Mouse (Mus musculus) hindbrain, embryonic 15.5 days (tissue): Measurements from ENCODE around the gene Cnot2. TPM values are rescaled to one million over a fixed set of nuclear protein-coding genes. Genes with fewer than 3 reads are reported as not detected.
"Not testable (repeated sequence)": the region's sequence is repeated elsewhere in the genome, so short reads cannot be mapped to it uniquely, and the experiment has no call there.

Experiments used
- ATAC-seq: fragments of 200-750 bp; cut with Nextera tagmentation; 2 replicates; pipeline ENCODE4 v1.8.0; 2017; ENCODE audit warnings: low read depth, moderate number of reproducible peaks, moderate TSS enrichment; ENCODE audit not compliant: low FRiP score
- H3K27ac ChIP-seq: fragments of 300-500 bp; sonication (generic); replicated peaks from 2 replicates; pipeline ENCODE4 v1.5.1; 2015; ENCODE audit warnings: mild to moderate bottlenecking, inconsistent platforms
- H3K27me3 ChIP-seq: fragments of 300-500 bp; sonication (generic); 2 replicates; pipeline ENCODE4 v1.6.1; 2015; ENCODE audit warnings: control low read depth, inconsistent platforms
- H3K36me3 ChIP-seq: fragments of 300-500 bp; sonication (generic); 2 replicates; pipeline ENCODE4 v1.6.1; 2015; ENCODE audit warnings: control low read depth, inconsistent platforms
- H3K4me1 ChIP-seq: fragments of 300-500 bp; sonication (generic); replicated peaks from 2 replicates; pipeline ENCODE4 v1.6.1; 2015; ENCODE audit warnings: control low read depth, inconsistent platforms
- H3K4me2 ChIP-seq: fragments of 300-500 bp; sonication (generic); 2 replicates; pipeline ENCODE4 v1.6.1; 2015; ENCODE audit warnings: moderate library complexity, mild to moderate bottlenecking, inconsistent platforms
- H3K4me3 ChIP-seq: fragments of 300-500 bp; sonication (generic); 2 replicates; pipeline ENCODE4 v1.5.1; 2015; ENCODE audit warnings: mild to moderate bottlenecking, inconsistent platforms
- H3K9ac ChIP-seq: fragments of 300-500 bp; sonication (generic); 2 replicates; pipeline ENCODE4 v1.6.1; 2015; ENCODE audit warnings: inconsistent platforms
- H3K9me3 ChIP-seq: fragments of 300-500 bp; sonication (generic); 2 replicates; pipeline ENCODE4 v1.6.1; 2016; ENCODE audit warnings: control low read depth, inconsistent platforms
- WGBS: fragments of 180-500 bp; shearing (Covaris S2); methylation state at CpG from one replicate; pipeline ENCODE4 v1.1.7; 2015; 5-methylcytosine and 5-hydroxymethylcytosine counted together
- polyA plus RNA-seq: library from polyadenylated mRNA; unstranded; fragments of >200 nt; fragmentation: Nextera tagmentation; extraction: Ambion mirVana; gene quantifications from 2 replicates; pipeline ENCODE4 v1.2.1, GENCODE M21; 2015

Cnot2 gene
- polyA plus RNA-seq = 83.5 and 84.8 TPM in 2 replicates

- H3K9ac ChIP-seq = peak within 1 kb of the TSS; percentile 96
- under 1% methylated on average over 47 of the region's 47 CpGs for WGBS
- H3K27ac ChIP-seq = peak within 1 kb of the TSS; percentile 99
- H3K9me3 ChIP-seq = no peaks in the 10 kb centered on the region
- H3K27me3 ChIP-seq = no peaks in the 10 kb centered on the region
- peaks cover 29% of the 10 kb centered on the region for H3K4me1 ChIP-seq
- no peaks in the 10 kb centered on the region for H3K36me3 ChIP-seq
- H3K4me2 ChIP-seq = peak within 1 kb of the TSS; percentile 87
- peak; percentile 88 for ATAC-seq
- peak within 1 kb of the TSS; percentile 94 for H3K4me3 ChIP-seq
Observed at GRCm38 (mm10) chr10:116581369-116581718, at the start of gene Cnot2. Gene Cnot2 (minus strand): TSS chr10:116581511.

GRCm38 (mm10) chr10:116628926-116629325 is 47.6 kb upstream of the Cnot2 start:
- ATAC-seq = no peak
- Histone ChIP-seq H3K9ac (no peak overlapping the region), H3K9me3 (no peaks in the 10 kb centered on the region), H3K27me3 (no peaks in the 10 kb centered on the region), H3K4me3 (no peak overlapping the region), H3K36me3 (no peaks in the 10 kb centered on the region), H3K27ac (no peak overlapping the region), H3K4me1 (no peaks in the 10 kb centered on the region), H3K4me2 (no peak overlapping the region)
- 83% methylated on average over 5 of the region's 5 CpGs for WGBS

- Histone ChIP-seq H3K27ac (no peak overlapping the region), H3K4me3 (no peak overlapping the region), H3K9ac (no peak overlapping the region), H3K4me1 (no peaks in the 10 kb centered on the region), H3K27me3 (no peaks in the 10 kb centered on the region), H3K4me2 (no peak overlapping the region), H3K36me3 (no peaks in the 10 kb centered on the region), H3K9me3 (0 out of 2 replicates have a peak, but pooled peaks cover 4% of the 10 kb centered on the region)
- whole genome bisulfite sequencing = 97% methylated on average over 1 of the region's 1 CpGs
- no peak for ATAC-seq
Observed at GRCm38 (mm10) chr10:116626009-116626408, 44.7 kb upstream of the Cnot2 start.

- not testable (repeated sequence) for H3K36me3 ChIP-seq, H3K9ac ChIP-seq
Observed at GRCm38 (mm10) chr10:116613250-116613649, 31.9 kb upstream of the Cnot2 start.

GRCm38 (mm10) chr10:116604905-116605162 is 23.5 kb upstream of the Cnot2 start:
- no peak for ATAC-seq
- Histone ChIP-seq H3K9me3 (no peaks in the 10 kb centered on the region), H3K36me3 (no peaks in the 10 kb centered on the region), H3K27me3 (no peaks in the 10 kb centered on the region), H3K4me1 (no peaks in the 10 kb centered on the region), H3K9ac (no peak overlapping the region), H3K4me3 (no peak overlapping the region), H3K4me2 (no peak overlapping the region), H3K27ac (no peak overlapping the region)
- WGBS = 97% methylated on average over 4 of the region's 4 CpGs

More at GRCm38 (mm10) chr10:116613250-116613649, 31.9 kb upstream of the Cnot2 start:
- H3K27me3 ChIP-seq, H3K9me3 ChIP-seq, H3K4me3 ChIP-seq, H3K4me1 ChIP-seq, ATAC-seq, H3K4me2 ChIP-seq, H3K27ac ChIP-seq: not testable (repeated sequence)
- WGBS = 94% methylated on average over 9 of the region's 10 CpGs

- Histone ChIP-seq H3K4me2 (no peak overlapping the region), H3K9me3 (no peaks in the 10 kb centered on the region), H3K27me3 (no peaks in the 10 kb centered on the region), H3K9ac (no peak overlapping the region), H3K36me3 (no peaks in the 10 kb centered on the region), H3K27ac (no peak overlapping the region), H3K4me1 (no peaks in the 10 kb centered on the region), H3K4me3 (no peak overlapping the region)
- ATAC-seq = no peak
- WGBS = 95% methylated on average over 6 of the region's 6 CpGs
Observed at GRCm38 (mm10) chr10:116604081-116604904, 23.0 kb upstream of the Cnot2 start.

GRCm38 (mm10) chr10:116599056-116599850 is 17.9 kb upstream of the Cnot2 start:
- Histone ChIP-seq H3K4me1 (no peaks in the 10 kb centered on the region), H3K4me2 (no peak overlapping the region), H3K27ac (no peak overlapping the region), H3K4me3 (no peak overlapping the region), H3K27me3 (no peaks in the 10 kb centered on the region), H3K9me3 (no peaks in the 10 kb centered on the region), H3K36me3 (no peaks in the 10 kb centered on the region), H3K9ac (no peak overlapping the region)
- no peak for ATAC-seq
- 87% methylated on average over 14 of the region's 14 CpGs for WGBS

GRCm38 (mm10) chr10:116582738-116583137 is 1.4 kb upstream of the Cnot2 start:
- no peak for ATAC-seq
- no peak overlapping the region for H3K9ac ChIP-seq
- H3K36me3 ChIP-seq = no peaks in the 10 kb centered on the region
- H3K4me1 ChIP-seq = peaks cover 29% of the 10 kb centered on the region
- no peaks in the 10 kb centered on the region for H3K9me3 ChIP-seq
- H3K27ac ChIP-seq = no peak overlapping the region
- H3K4me2 ChIP-seq = peak overlapping the region; percentile 87
- H3K27me3 ChIP-seq = no peaks in the 10 kb centered on the region
- H3K4me3 ChIP-seq = peak overlapping the region; percentile 94
- 30% methylated on average over 6 of the region's 6 CpGs for WGBS

GRCm38 (mm10) chr10:116581719-116582481 is 589 bp upstream of the Cnot2 start:
- peak; percentile 87 for ATAC-seq
- Histone ChIP-seq H3K4me3 (peak overlapping the region; percentile 94), H3K9me3 (no peaks in the 10 kb centered on the region), H3K4me2 (peak overlapping the region; percentile 87), H3K36me3 (no peaks in the 10 kb centered on the region), H3K27me3 (no peaks in the 10 kb centered on the region), H3K27ac (peak overlapping the region; percentile 99), H3K9ac (peak overlapping the region; percentile 96), H3K4me1 (peaks cover 29% of the 10 kb centered on the region)
- under 1% methylated on average over 65 of the region's 67 CpGs for WGBS

- peak overlapping the region; percentile 87 for H3K4me2 ChIP-seq
- peak overlapping the region; percentile 99 for H3K27ac ChIP-seq
- under 1% methylated on average over 52 of the region's 71 CpGs for WGBS
- H3K36me3 ChIP-seq = no peaks in the 10 kb centered on the region
- no peaks in the 10 kb centered on the region for H3K27me3 ChIP-seq
- H3K4me3 ChIP-seq = peak overlapping the region; percentile 94
- ATAC-seq = peak; percentile 89
- no peaks in the 10 kb centered on the region for H3K9me3 ChIP-seq
- H3K9ac ChIP-seq = peak overlapping the region; percentile 96
- H3K4me1 ChIP-seq = peaks cover 29% of the 10 kb centered on the region
Observed at GRCm38 (mm10) chr10:116580591-116581358, 536 bp downstream of the Cnot2 start.

- H3K4me3 ChIP-seq = peak overlapping the region; percentile 11; the same call in 1 of the 2 replicates
- no peaks in the 10 kb centered on the region for H3K9me3 ChIP-seq
- H3K36me3 ChIP-seq = no peaks in the 10 kb centered on the region
- H3K4me2 ChIP-seq = peak overlapping the region; percentile 87
- peaks cover 33% of the 10 kb centered on the region for H3K4me1 ChIP-seq
- no peak for ATAC-seq
- no peaks in the 10 kb centered on the region for H3K27me3 ChIP-seq
- no peak overlapping the region for H3K27ac ChIP-seq
- H3K9ac ChIP-seq = no peak overlapping the region
Observed at GRCm38 (mm10) chr10:116579478-116579877, 1.8 kb downstream of the Cnot2 start.
